Mouse (Mus musculus): ENCODE measurements around the gene Elf5.

Elf5 gene

DNA sequence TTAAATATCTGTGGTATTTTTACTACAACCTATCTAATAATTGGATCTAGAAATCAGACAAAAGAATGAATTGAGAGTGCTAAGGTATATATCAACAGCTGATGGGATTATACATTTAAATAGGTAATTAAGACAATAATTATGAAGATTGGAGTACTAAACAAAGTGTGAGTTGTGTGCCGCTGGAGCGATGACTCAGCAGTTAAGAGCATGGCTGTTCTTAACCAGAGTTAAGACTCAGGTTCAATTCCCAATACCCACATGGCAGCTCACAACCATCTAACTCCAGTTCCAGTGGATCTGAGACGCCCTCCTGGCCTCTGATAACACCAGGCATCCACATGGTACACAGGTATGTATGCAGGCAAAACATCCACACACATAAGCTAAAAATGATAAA lies 61.9 kb downstream of the Elf5 start:
- no peak for DNase-seq (ENCODE audit: low read depth in 1 of 2, low spot score in 2 of 2)

GRCm38 (mm10) chr2:103476180-103476579 lies 64.7 kb downstream of the Elf5 start:
- no peak for DNase-seq (ENCODE audit: low read depth in 1 of 2, low spot score in 2 of 2)

DNA sequence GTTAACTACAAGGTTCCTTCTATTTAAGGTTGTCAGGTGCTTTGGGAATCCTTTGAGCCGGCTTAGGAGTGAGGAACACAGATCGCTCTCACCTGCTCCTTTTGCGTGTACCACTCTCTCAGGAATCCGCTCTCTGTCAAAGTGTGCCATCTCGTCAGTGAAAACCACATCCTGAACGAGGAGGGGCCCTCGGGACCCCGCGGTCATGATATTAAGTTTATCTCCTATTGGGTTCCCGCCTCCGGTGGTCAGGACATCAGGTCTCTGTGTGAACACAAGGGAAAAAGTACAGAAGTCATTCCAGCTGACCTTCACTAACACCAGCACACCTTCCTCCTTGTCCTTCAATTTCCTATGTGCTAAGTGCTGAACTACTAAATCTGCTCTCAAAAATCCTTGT lies 65.2 kb downstream of the Elf5 start:
- no peak for DNase-seq (ENCODE audit: low read depth in 1 of 2, low spot score in 2 of 2)

- no peak for DNase-seq (ENCODE audit: low read depth in 1 of 2, low spot score in 2 of 2)
These were observed 66.0 kb downstream of the Elf5 start for GRCm38 (mm10) chr2:103477456-103477855.

DNA sequence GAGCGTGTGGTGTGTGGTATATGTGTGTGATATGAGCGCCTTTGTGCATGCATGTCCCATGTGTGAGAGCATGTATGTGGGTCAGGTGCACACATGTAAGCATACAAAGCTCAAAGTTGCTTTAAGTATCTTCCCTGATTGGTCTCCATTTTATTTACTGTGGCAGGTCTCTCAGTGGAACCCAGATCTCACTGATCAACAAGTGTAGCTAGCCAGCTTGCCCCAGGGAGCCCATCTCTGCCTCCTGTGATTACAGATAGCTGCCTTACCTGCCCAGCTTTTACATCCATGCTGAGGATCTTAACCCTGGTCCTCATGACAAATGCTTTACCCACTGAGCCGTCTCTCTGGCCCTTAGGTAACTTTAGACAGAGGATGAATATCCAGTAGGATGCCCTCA lies 66.8 kb downstream of the Elf5 start:
- no peak for DNase-seq (ENCODE audit: low read depth in 1 of 2, low spot score in 2 of 2)

GRCm38 (mm10) chr2:103480240-103480639 lies 68.8 kb downstream of the Elf5 start:
- no peak for DNase-seq (ENCODE audit: low read depth in 1 of 2, low spot score in 2 of 2)

GRCm38 (mm10) chr2:103480871-103481270 lies 69.4 kb downstream of the Elf5 start:
- DNase-seq (ENCODE audit: low read depth in 1 of 2, low spot score in 2 of 2) = no peak

DNA sequence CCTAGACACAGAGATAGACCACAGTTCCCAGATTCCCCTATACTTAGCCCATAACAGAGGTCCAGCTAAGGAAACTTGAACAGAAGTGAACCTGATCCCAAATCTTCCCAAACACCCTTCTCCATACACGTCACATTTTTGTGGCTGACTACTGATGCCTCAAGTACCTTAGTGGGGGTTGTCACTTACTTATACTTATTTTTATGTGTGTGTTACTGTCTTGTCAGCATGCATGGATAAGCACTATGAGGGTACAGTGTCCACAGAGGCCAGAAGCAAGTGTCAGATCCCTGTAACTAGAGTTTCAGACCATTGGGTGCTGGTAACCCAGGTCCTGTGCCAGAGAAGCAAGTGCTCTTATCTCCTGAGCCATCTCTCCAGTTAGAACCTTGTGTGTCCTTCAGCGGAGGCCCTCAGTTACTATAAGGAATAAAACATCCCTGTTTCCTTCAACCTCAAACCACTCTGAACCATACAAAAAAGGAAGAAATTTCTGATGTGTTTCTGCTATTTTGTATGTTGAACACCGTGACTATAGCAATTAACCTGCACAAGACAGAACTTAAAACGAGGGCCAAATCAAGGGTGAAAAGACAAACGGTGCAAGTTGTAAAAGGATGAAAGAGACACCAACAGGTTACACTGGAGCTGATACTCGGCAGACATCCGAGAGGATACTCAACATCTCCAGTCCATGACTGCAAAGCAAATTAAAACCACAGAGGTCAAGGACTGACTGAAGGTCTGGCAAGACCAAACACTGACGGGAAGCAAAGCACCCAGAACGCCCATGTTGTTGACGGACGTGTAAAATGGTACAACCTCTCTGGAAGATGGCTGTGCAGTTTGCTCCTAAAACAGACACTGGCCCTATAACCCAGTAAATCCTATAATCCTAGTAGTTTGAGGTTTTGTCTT lies 70.1 kb downstream of the Elf5 start:
- DNase-seq (ENCODE audit: low read depth in 1 of 2, low spot score in 2 of 2) = no peak

DNA sequence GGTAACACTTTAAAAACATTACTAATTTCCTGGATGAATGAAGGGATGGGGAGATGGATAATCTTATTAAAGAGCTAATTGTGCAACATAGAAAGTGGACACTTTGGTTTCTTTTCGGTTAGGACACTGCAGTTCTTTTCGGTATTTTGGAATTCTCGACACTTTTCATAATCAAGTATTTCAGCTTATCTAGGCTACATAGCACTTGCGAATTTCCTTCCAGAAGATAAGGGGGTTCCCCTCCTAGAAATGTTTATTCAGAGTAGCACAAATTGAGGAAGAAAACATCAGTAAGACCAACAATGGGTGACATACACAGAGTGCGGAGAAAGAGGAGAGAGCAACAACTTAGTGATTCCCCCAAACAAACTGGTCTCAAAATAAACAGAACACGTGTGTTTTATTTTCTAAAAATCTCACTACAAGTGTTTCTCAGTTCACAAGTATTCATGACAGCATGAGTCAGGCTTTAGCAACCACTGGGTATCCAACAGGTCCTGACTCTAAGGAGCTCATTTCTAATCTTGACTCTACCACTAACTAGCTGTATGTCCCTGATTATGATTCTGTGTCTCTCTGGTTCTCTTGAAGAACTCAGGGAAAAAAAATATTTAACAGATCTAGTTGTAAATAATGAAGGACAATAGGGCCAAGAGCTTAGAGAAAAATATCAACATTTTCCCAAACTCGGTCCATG lies 71.9 kb downstream of the Elf5 start:
- DNase-seq (ENCODE audit: low read depth in 1 of 2, low spot score in 2 of 2) = no peak

DNA sequence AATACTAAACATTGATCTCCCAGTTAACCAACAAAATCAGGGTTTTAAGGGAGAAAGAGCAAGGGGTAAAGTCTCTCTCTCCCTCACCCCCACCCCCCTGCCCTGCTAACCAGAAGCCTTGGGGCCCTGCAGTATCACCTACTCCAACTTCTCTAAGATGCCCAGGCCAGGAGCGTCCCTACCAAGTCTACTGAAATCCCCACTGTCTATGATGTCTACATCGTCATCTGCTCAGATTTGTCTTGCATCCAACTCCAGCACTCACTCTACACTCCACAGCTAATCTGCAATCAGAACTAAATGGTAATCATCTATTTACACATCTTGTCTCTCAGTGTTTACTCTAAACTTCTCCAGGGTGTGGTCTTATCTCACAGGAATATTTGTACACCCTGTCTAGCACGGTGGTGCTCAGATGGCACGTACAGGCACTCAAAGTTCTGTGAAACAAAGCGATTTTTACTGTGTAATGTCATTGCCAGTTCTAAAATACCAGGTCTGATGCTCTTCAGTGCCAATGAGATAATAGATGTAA lies 72.6 kb downstream of the Elf5 start:
- DNase-seq (ENCODE audit: low read depth in 1 of 2, low spot score in 2 of 2) = no peak

DNA sequence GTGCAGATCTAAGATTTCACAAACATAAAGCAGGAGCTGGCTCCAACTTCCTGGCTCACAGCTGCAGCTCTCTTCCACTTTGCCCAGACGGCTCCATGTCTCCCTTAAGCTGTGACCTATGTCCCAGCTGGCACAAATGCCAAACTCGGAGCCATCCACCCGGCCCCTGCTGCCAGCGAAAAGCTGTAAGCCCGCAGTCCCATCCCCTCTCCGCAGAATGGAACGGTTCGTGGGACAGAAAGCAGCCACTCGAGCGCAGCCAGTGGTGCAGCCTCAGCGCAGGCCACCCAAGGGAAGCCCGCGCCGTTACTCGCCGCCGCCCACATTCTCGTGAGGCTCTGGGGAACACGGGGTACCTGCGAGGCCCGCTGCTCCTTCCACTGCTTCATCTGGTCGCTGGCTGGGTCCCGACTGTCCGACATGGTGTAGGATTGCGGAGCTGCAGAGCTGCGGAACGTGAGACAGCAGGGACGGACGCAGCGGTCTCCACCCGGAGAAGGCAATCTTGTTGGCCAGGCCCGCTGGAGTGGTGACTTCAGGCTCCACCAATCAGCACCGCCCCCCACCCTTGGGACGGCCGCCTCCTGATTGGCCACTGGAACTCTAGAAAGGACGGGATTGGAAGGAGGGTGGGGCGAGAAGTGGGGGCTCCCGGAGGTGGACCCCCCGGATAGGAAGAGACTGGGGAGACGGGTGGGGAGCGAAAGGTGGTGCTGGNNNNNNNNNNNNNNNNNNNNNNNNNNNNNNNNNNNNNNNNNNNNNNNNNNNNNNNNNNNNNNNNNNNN lies 73.3 kb downstream of the Elf5 start, which contains the start of gene Cat:
Gene Cat, minus strand, starts transcription at position 544 of the 785 bp plus-strand sequence.
- peak; percentile 73 to 79 for DNase-seq (ENCODE audit: low read depth in 1 of 2, low spot score in 2 of 2)

- no peak for DNase-seq (ENCODE audit: low read depth in 1 of 2, low spot score in 2 of 2)
These were observed 81.0 kb downstream of the Elf5 start for GRCm38 (mm10) chr2:103492526-103492925.

- no peak for DNase-seq (ENCODE audit: low read depth in 1 of 2, low spot score in 2 of 2)
These were observed 82.3 kb downstream of the Elf5 start for GRCm38 (mm10) chr2:103493827-103494226.

DNA sequence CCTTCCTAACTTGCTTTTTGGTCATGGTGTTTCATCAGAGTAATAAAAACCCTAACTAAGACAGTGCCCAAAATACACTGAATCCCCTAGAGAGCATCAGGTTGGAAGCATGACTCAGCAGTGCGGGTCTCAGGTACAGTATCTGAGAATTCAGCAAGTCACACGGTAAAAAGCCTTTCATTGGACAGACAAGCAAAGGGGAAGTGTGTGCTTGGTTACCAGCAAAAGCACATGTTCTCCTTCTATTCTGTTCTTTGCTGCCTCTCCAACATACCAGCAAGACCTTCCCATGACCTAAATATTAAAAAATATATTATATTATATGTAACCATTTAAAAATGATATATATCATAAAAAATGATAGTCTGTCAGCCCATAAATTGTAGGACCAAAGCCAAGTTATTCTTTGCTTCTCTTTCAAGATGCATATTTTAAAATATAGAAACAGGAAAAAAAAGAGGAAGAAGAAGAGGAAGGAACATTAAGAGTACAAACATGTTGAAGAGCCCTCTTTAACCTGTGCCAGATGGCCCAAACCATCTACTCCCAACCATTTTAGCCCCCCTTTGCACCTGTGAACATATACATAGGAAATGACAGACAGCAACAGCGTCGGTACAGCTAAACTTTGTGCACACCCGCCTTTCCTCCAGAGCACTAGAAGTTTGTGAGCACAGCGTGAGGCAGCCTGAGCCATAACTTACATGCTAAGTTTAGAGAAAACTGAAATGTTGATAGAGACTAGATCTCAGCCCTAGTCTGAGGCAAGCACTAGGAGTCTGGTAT lies 84.3 kb downstream of the Elf5 start:
- DNase-seq (ENCODE audit: low read depth in 1 of 2, low spot score in 2 of 2) = no peak
